Mouse (Mus musculus) lung, adult 18-20 months (tissue): ENCODE data around the gene Pex14.
"Not testable (repeated sequence)": the region's sequence is repeated elsewhere in the genome, so short reads cannot be mapped to it uniquely, and the experiment has no call there.

Experiments used
- DNase-seq, 2 experiments: peaks; one replicate each; pipeline ENCODE4 v3.0.0; 2022; ENCODE audit warnings: mixed read lengths in 2 of 2

The Pex14 gene

DNA sequence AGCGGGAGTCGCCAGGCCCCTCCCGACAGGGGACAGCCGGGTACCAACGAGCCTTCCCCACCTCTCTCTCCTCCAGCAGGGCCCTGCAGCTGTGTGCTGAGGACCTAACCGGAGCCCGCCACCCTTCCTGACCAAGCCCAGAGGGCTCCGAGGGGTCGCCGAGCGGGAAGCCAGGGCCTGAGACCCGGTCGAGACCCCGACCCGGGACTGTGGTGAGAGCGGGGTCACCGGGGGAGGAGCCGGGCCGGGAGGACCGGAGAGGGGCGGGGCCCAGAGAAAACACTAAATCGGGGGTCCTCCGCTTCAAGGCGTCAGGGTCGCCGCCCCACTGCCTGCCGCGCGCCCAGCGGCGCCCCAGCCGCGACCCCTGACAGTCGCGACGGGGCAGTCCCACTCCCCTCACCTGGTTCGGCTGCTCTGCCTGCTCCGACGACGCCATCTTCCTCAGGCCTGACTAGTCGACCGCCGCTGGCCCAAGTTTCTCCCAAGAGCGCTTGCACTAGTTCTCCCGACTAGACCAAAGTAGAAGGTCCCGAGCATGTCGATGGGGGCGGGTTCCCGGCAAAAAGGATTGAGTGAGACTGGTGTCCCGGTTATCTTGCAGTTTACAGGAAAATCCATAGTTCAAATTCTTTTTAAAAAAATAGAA is at the start of gene Pex14:
Gene Pex14 (minus strand): TSS at position 508 of the 649 bp plus-strand sequence.
- DNase-seq, result peak; percentile 92 to 93

DNA sequence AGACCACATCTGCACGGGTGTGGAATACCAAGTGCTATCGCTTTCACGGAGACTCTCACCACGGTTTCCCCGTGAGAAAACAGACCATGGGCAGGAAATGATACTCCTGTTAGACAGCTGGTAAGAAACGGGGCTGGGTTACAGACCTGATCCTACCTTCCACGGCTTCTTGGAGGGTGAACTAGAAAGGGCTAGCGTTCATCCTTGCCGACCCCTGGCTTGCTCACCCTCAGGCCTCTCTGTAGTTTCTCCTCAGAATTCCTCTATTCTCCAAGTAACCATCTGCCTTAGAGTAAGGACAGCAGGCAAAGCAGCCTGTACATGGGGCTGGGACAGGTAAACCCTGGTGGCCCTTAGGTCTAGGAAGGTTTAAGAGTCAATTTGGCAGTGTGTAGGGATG is 49.5 kb upstream of the Pex14 start:
- DNase-seq, result no peak

DNA sequence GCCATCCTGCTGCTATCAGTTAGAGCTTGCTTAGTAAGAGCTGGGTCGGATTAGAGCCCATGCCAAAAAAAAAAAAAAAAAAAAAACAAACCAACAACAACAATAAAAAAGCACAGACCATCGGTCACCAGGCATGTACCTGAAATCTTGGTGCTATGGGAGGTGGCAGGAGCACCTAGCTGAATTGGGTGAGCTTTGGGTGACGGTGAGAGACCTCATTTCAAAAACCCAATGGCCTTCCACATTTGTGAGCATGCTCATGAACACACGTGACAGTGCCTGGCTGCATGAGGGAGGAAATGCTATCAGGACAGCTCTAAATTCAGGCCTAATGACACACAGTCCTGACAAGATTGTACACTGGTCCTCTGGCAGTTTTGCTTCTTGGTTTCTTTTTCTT is 48.4 kb upstream of the Pex14 start:
- no peak for DNase-seq

DNA sequence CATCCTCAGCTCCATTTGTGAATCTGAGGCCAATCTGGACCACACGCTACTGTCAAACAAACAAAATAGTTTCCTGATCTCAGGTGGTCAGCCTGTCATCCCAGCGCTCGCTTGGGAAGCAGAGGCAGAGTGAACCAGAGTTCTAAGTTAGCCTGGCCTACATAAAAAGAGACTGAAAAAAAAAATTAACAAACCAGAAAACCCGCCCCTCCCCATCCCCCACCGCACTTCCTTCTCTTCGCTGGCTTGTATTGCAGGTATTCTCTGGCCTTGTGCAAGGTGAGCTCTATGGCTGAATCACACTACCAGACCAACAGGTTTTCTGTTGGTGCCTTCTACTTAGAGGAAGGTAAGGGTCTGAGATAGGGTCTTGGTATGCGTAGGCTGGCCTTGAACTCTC is 47.9 kb upstream of the Pex14 start:
- no peak for DNase-seq

DNA sequence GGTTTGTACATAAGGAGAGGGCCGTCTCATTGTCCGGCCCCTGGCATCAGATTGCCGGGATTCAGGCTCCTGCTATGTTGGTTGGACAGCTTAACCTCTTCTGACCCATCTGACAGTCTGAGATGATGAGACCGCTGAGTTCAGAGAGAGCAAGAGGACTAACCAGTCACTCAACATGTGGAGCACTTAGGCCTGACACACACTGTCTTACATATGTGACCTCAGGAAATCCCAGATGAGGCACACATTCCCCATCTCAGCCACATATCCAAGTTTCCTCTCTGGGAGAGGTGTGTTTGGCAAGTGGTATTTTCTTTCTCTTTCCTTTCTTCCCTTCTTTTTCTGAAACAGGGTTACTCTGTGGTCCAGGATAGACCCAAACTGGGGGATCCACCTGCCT is 45.5 kb upstream of the Pex14 start:
- DNase-seq, result no peak

DNA sequence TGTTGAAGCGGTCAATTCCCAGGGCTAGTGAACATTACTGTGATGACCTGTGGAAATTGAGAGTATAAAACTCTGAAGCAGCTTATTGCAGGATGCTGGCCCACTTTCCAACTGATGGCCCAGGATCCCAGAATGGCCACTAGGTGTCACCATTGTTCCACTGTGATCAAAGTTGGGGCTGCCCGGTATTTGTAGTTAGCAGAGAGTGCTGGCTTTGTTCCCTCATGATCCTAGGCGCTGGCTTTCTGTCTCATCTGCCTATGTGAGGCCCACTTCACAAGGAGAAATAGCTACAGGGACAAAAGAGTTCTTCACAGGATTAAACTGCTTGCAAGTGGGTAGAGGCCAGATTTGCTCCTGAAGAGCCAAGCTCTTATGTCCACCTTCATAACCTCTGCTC is 44.8 kb upstream of the Pex14 start:
- peak; percentile 76 to 79 for DNase-seq

DNA sequence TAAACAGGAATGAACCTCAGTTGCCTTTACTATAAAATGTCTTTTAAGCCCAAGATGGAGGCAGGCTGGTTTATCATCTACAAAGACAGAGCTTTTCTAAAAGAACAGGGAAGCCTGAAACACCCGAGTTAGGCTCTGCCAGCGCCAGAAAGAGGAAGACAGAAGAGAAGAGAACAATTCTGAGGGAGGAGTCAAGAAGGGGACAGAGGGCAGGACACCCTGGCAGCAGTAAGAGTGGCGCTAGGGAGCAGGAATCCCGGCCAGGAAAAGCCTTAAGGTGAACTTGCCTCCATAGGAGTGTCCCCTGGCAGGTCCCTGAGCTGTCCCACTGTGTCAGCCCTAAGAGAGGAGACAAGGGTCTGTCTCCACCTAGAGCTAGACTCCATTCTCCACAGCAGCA is 43.9 kb upstream of the Pex14 start:
- DNase-seq, result no peak

DNA sequence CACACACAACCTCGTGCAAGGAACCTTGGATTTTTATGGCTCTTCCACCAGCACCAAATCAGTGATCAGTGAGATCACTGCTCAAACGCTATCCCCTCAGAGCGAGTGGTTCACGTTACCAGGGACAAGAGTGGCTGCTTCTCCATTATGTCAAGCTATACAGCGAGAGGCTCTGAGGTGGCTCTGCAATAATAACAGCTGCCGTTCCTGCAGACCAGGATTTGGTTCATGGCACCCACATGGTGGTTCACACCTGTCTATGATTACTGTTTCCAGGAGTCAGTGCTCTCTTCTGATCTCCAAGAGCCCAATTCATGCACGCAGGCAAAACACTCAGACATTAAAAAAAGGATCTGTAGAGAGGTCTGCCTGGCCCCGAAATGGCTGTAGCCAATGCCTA is 38.8 kb upstream of the Pex14 start:
- no peak for DNase-seq

DNA sequence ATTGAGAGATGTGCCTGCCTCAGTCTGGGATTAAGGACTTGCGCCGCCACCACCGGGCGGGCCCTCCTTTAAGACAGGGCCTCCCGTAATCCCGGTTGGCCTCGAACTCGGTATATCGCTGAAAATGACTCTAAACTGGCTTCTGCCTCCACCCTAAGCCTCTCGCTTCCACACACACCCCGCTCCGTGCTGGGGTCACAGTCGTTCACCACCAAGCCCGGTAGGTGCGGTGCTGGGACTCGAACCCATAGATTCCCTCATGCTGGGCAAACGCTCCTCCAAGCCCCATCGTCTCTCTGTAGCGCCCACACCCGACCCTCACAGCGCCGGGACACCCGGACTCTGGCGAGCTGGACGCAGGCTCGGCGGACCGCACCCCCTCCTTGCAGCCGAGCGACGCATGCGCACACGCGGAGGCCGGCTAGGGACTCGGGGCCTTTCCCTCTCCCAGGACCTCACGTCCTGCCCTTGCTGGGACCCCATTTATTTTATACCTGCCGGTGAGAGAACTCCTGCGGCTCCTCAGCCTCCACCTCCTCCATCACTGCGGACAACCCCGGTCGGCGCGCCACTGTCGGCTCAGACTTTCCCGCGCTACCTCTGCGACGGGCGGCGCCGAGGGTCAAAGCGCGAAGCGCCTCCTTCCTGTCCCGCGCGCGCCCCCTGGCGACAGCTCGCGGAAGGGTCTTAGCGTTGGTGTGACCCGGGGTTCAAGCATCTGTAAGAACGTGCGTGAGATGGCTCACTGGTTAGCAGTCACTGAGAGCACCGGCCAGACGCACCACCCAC is 37.5 kb upstream of the Pex14 start, which contains the start of gene Cenps:
Gene Cenps (minus strand): TSS at position 648 of the 789 bp plus-strand sequence.
- DNase-seq, result peak; percentile 83 to 88

DNA sequence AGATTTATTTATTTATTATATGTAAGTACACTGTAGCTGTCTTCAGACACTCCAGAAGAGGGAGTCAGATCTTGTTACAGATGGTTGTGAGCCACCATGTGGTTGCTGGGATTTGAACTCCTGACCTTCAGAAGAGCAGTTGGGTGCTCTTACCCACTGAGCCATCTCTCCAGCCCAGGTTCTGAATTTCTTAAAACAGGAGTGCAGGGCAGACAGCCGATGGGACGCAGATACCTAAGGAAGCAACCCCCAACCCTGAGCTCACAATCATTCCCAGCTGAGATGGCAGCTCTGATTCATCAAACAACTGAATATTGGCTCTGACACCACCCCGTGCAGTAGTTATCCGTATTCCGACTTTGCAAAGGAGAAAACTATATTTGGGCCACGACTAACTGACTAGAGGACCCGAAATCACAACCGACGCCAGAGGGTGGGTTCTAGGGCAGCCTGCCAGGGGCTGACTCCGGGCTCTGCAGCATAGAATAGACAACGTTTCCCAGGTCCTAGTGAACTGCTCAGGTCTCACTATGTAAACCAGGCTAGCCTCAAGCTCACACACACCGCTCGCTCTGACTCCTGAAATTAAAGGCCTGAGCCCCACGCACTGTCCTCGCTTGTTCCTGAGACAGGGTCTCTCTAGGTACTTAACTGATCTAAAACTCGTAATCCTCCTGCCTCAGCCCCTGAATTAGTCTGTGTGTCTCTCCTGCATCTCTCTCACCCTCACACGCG is 36.6 kb upstream of the Pex14 start:
- no peak for DNase-seq

DNA sequence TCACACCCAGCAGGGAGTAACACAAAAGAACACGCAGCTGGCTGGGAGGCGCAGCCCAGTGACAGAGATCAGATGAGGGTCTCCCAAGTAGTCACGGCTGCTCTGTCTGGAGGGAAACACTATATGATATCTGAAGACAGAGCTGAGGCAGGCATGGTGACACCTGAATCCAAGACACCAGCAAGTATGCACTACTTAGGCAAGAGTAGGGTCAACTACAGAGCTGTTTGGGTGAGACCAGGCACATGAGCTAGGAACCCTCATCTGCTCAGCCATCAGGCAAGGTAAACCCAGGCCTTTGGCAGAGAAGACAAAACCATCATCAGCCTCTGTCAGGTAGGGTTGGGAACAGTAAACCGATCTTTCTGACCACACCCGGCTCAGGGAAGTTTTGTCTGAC is 33.7 kb upstream of the Pex14 start:
- no peak for DNase-seq

DNA sequence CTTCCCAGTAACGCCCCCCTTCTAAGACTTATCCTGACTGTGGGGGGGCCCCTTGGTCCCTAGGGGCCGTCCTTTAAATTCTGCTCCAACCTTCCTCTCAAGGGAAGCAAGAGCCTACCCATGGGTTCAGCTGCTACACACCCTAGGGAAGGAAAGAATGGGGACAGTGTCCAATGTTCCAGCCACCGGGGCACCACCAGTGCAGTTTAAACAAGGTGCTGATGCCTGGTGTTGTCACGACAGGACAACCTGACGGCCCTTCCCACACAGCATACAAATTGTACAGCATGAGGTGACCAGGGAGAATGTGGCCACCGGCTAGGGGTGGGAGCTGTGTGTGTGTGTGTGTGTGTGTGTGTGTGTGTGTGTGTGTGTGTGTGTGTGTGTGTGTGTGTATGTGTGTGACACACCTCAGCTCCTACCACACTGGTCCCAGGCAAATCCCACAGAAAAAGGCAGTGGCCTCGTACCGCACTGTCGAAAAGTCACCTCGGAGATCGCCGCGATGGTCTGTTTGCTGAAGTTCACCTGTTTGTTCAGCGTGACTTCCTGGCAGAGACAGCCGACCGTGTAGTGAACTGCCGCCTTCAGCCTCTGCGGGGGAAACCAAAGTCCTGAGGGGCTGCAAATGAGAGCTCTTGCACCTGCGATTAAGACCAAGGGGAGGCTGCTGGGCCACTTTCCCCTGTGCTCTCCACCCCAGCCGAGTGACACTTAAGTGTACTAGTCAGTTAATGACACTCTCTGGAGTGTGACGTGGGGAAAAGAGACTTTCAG is 32.3 kb upstream of the Pex14 start:
- DNase-seq, result peak in 1 of 2 experiments; percentile 25

DNA sequence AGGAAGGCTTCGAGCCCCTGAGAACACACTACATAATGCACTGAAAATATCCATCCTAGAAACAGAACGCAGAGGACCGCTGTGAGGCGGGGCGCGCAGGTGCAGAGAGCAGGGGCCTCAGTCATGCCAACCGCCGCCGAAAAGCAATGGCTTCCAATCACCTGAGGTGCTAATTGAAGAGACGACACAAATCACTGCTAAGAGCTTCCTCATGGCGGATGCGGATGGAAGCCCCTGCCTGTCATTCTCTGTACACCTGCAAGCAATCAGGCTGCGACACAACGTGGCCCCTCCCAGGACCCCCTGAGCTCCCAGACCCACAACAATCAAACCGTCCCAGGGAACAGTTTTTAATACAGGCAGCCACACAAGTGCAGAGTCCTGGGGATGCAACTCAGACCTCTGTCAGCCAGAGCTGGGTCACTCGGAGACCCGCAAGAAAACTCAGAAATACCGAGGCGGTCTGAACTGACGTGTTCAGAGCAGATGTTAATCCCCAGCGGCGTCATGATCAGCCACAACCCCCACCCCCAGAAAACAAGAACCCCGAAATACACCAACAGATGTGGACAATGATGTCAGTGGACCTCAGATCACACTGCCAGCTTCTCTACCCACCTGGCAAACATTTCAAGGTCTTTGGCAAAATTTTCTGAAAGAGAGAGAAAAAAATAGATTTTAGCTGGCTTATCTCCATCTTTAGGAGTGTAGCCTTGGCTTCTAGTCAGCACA is 31.5 kb upstream of the Pex14 start:
- DNase-seq, result no peak

DNA sequence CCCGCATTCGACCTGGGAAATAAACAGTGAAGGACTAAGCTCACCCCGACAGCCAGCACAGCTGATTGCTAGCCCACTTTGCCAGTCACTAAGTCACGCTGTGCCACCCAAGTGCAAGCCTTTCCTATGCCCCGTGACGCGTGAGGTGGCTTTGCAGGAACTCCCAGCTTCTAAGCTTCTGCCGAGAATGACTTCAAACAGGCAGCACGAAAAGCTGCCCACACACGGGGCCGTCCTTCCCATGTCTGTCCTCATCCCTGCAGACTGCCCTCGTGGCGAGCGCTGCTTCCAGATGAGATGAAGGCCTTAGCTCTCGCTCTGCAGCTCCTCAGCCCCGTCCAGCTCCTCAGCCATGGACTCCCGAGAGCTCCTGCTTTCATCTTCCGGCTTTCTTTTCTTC is 28.8 kb upstream of the Pex14 start:
- no peak for DNase-seq

DNA sequence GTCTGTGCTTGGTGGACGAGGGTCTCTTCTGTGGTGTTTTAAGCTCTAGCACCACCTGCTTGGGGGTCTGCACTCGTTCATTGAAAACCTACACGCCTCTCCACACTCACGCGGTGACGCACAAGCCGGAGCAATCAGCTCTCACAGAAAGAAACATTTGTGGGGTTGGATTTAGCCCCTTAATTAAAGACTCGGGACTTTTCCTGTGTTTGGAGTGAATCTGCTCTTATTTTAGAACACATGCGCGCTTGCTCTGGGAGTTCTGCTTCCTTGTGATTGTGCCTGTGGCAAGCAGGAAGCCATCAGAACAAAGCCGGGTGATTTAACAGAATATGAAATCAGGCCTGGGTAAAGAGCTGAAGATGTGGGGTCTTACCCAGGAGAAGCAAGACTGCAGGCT is 27.0 kb upstream of the Pex14 start, which contains the start of gene Cort:
Gene Cort (minus strand): TSS at position 101 of the 400 bp plus-strand sequence.
- DNase-seq, result no peak

DNA sequence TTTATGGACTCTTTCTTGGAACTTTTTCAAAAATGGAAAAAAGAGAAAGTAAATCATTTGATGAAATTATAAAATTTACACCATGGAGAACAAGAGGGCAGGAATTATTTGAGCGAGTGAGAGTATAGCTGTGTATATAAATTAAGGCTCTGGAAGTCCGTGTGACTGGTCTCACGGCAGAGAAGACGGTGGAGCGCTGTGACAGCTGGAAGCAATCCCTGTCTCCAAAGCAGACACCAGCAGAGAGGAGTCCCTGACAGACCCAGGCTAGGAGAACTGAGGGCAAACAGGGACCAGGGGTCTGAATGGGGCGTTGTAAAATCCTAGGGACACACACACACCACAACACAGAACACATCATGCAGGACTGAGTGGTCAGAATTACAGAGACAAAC is 26.4 kb upstream of the Pex14 start:
- no peak for DNase-seq

DNA sequence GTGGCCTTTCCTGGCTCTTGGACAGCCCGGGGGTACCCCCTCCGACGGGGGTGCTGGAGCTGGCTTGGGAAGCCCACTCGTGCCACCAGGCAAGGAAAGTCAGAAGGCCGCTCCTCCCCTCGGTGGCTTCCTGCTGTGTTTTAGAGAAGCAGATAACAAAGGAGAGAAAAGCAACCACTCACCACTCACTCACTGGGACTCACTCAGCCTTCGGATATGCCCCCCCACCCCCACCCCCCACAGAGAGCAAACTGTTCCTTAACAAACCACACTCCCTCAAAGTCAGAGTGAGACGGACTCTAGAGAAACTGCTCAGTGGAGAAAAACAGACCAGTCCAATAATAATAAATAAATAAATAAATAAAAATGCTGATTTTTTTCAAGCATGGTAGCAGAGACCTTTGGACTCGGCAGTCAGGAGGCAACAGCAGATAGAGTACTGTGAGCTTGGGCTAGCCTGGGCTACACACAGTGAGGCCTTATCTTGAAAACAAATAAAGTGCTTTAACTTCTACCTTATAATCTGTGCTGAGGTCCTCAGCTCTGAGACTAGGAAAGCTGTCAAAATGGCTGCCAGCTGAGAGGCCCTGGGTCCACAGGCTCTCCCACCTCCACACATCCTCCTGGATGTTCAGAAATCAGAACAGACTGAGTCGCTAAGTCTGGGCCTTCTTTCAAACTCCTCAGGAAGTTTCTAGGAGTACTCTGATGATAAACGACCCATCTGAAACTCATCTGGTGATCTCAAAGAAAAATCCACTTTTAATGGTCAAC is 25.9 kb upstream of the Pex14 start:
- DNase-seq, result no peak

DNA sequence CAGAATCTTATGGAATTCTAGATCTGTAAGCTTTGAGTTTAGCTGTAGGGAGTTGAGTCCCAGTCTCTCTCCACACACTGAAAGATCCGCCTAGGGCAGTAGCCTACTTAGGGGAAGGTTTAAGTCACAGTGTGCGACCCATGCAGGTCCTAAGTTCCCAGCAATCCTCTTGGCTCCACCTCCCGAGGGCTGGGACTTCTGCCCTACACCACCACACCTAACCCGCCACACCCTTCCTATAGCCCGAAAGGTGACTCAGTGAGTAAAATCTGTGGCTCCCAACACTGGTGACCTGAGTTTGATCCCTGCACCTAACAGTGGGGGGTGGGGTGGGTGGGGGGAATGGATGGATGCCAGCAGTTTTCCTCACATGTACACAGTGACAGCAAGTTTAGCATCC is 23.8 kb upstream of the Pex14 start:
- no peak for DNase-seq

DNA sequence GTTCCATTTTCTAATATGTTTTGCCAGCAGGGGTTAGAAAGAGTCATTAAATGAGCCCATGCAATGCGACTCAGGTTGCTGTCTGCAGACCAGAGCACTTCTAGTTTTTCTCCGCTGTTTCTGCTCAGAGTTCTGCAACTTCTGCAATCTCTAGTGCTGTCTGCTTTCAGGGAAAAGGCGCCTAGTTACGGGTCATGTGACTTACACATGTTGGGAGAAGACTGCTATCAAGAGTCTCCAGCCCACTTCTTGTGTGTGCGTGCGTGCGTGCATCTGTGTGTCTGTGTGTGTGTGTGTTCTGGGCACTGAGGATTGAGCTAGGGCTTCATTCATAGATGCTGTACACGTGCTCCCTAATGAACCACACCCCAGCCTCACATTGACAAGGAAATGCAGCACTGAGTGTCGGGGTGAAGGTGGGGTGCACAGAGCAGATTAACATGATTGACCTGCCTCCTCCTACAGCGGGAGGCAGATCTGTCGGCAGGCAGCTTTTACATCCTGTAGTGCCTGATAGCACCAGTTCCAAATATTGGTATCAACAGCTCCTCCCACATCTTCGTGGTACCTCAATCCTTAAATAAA is 20.4 kb upstream of the Pex14 start:
- not testable (repeated sequence) for DNase-seq

DNA sequence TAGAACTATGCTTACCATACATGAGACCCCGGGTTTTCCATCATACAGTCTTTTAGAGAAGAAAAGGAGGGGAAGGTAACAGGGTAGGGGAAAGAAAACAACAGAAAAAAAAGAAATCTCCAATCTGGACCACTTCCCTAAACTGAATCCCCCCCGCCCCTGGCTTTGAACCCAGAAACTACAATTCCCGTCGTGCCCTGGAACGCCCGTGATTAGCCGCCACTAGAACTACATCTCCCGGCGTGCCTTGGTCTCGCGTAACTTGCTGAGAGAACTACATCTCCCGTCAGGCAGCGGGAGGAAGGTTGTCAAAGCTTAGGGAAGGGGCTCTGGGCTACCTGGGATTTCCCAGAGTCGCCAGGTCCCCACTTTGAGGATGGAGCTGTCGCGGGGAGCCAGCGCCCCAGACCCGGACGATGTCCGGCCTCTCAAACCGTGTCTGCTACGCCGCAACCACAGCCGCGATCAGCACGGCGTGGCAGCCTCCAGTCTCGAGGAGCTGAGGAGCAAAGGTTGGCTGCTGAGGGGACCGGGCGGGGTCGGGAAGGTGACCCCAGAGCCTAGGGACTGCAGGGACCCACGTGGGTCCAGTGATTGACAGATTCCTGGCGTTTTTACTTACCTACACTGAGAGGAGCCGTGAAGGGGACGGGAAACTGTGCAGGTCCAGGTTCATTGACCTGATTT is 4.3 kb upstream of the Pex14 start, which contains the start of gene Dffa:
Gene Dffa (plus strand): TSS at position 272 of the 687 bp plus-strand sequence.
- DNase-seq, result peak; percentile 94 to 96
